Mouse (Mus musculus) limb, embryonic 14.5 days (tissue): ENCODE data around the gene Fdx1l. TPM values are rescaled to one million over a fixed set of nuclear protein-coding genes. Genes with fewer than 3 reads are reported as not detected.
A peak's percentile ranks its signal among the peaks of the same experiment; 100 is the strongest.

Source experiments
- ATAC-seq: fragments of 200-750 bp; cut with Nextera tagmentation; 2 replicates; pipeline ENCODE4 v1.8.0; 2017; ENCODE audit warnings: low read depth, moderate number of reproducible peaks, moderate TSS enrichment; ENCODE audit not compliant: low FRiP score
- DNase-seq: peaks from one replicate; pipeline ENCODE4 v3.0.0-alpha.2; 2015; ENCODE audit warnings: low spot score
- H3K27ac ChIP-seq: fragments of 300-500 bp; sonication (generic); replicated peaks from 2 replicates; pipeline ENCODE4 v1.5.1; 2014; ENCODE audit warnings: low read depth, mild to moderate bottlenecking, low read length, moderate library complexity, mixed read lengths
- H3K27me3 ChIP-seq: fragments of 300-500 bp; sonication (generic); 2 replicates; pipeline ENCODE4 v1.6.1; 2014; ENCODE audit warnings: low read length, mixed read lengths; ENCODE audit not compliant: control insufficient read depth, insufficient read depth
- H3K36me3 ChIP-seq: fragments of 300-500 bp; sonication (generic); 2 replicates; pipeline ENCODE4 v1.6.1; 2014; ENCODE audit warnings: mild to moderate bottlenecking, low read length, moderate library complexity, mixed read lengths; ENCODE audit not compliant: control insufficient read depth, insufficient read depth
- H3K4me1 ChIP-seq: fragments of 300-500 bp; sonication (generic); 2 replicates; pipeline ENCODE4 v1.6.1; 2014; ENCODE audit warnings: antibody characterized with exemption, low read length, mixed read lengths; ENCODE audit not compliant: control insufficient read depth, insufficient read depth
- H3K4me2 ChIP-seq: fragments of 300-500 bp; sonication (generic); replicated peaks from 2 replicates; pipeline ENCODE4 v1.6.1; 2014; ENCODE audit warnings: low read depth, mild to moderate bottlenecking, low read length, moderate library complexity; ENCODE audit not compliant: severe bottlenecking
- H3K4me3 ChIP-seq: fragments of 300-500 bp; sonication (generic); replicated peaks from 2 replicates; pipeline ENCODE4 v1.5.1; 2014; ENCODE audit warnings: low read length
- H3K9ac ChIP-seq: fragments of 300-500 bp; sonication (generic); 2 replicates; pipeline ENCODE4 v1.6.1; 2014; ENCODE audit warnings: mild to moderate bottlenecking, low read depth, low read length, moderate library complexity; ENCODE audit not compliant: severe bottlenecking
- H3K9me3 ChIP-seq: fragments of 300-500 bp; sonication (generic); 2 replicates; pipeline ENCODE4 v1.6.1; 2016; ENCODE audit warnings: low read length; ENCODE audit not compliant: control insufficient read depth
- POLR2A ChIP-seq: fragments of 200-500 bp; IDR thresholded peaks from 2 replicates; pipeline ENCODE4 v1.8.0; 2012; ENCODE audit warnings: inconsistent platforms, mild to moderate bottlenecking, moderate library complexity, borderline replicate concordance; ENCODE audit not compliant: insufficient read depth, insufficient read length; ENCODE audit errors: extremely low read depth
- WGBS: fragments of 180-500 bp; shearing (Covaris S2); extraction: QIAGEN DNeasy Blood & Tissue Kit; methylation state at CpG from one replicate; pipeline ENCODE4 v1.1.7; 2014; 5-methylcytosine and 5-hydroxymethylcytosine counted together
- polyA plus RNA-seq, 2 experiments: library from polyadenylated mRNA; depleted of rRNA in 1 of 2; stranded (reverse) in 1 of 2; unstranded in 1 of 2; fragments of >200 nt; fragmentation: Nextera tagmentation in 1 of 2; extraction: Ambion mirVana in 1 of 2; gene quantifications; 2 replicates each; pipeline versions ENCODE4 v1.2.1 to v1.2.3; 2012 to 2014

Gene Fdx1l
- polyA plus RNA-seq, 2 experiments = 65.1 to 68.9 TPM

DNA sequence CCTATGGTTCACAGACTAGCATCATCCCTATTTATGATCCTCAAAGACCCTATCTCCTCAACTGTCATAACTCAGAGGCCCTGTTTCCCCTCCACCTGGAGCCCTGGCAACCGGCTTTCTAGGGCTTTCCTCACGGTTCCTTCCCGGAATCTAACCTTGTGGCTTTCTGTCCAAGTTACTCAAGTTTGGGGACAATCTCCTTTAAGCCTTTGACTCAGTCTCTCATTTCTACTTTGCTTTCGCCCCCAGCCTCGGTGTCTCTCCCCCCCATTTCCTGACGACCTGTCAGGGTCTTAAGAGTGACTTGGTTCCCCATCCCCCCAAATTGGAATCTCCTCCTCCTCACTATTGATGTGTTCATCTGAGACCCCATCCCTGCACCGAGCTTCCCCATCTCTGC is 40.9 kb downstream of the Fdx1l start:
- Histone ChIP-seq H3K4me1 (peaks cover 32% of the 10 kb centered on the region), H3K4me2 (peak overlapping the region; percentile 92), H3K27me3 (peaks cover 76% of the 10 kb centered on the region), H3K9me3 (no peaks in the 10 kb centered on the region), H3K4me3 (peak overlapping the region; percentile 49), H3K27ac (no peak overlapping the region), H3K9ac (no peak overlapping the region), H3K36me3 (no peaks in the 10 kb centered on the region)
- WGBS = 2% methylated on average over 7 of the region's 7 CpGs
- no peak for TF ChIP-seq POLR2A
- ATAC-seq = no peak
- no peak for DNase-seq

DNA sequence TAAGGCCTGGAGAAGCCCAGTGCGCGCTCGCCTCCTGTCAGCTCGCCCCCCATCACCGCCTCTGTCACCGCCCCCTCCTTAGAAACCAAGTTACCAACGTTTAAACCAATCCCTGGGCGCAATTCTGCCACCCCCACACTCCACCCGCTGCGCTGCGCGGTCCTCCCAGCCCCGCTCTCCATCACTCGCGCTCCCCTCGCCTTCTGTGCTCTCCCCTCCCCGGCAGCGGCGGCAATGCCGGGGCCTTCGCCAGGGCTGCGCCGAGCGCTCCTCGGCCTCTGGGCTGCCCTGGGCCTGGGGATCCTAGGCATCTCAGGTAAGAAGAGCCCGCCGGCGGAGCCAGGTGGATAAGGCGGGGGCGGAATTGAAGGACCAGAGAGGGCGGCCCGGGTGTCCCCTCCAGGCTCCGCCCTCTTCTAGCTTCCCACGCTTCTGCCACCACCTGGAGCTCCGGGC is 41.5 kb downstream of the Fdx1l start, which contains the start of gene Icam5:
Icam5 (plus strand) TSS at position 178 of the 456 bp plus-strand sequence.
- under 1% methylated on average over 34 of the region's 35 CpGs for WGBS
- DNase-seq (no peak), ATAC-seq (no peak)
- Histone ChIP-seq H3K4me3 (peak within 1 kb of the TSS; percentile 49), H3K4me1 (peaks cover 30% of the 10 kb centered on the region), H3K36me3 (no peaks in the 10 kb centered on the region), H3K9ac (0 out of 2 replicates have a peak within 1 kb of the TSS, but pooled peaks have one; percentile 4), H3K9me3 (no peaks in the 10 kb centered on the region), H3K4me2 (peak within 1 kb of the TSS; percentile 92), H3K27ac (no peak within 1 kb of the TSS), H3K27me3 (peaks cover 70% of the 10 kb centered on the region)
- no peak for TF ChIP-seq POLR2A

DNA sequence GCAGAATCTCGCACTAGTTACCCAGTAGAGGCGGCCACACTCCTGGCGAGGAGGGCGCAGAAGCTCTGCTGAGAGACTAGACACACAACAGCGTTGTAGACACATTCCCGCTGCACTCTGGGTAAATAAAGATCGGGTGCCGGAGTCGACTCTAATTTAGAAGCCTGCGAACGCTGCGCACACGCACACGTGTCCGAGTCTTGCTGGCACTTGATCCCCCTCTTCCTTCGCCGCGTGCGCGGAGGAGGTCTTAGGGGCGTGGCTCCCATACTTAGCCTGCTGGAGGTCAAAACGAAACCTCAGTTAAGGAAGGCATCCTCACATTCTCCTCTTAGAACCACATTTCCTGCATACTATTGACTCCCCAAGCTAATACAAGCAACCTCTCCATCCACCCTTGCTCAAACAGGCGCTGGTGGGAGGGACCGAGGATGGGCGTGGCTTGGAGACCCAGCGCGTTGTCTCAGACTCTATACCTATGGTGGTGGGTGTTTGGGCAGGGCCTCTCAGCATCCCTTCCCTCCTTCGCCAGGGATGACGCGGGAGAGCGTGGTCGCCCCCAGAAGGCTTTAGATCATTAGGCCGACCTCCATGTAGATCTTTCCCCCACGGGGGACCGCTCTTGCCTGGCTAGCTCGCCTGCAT is 42.0 kb downstream of the Fdx1l start:
- peak overlapping the region; percentile 49 for H3K4me3 ChIP-seq
- no peaks in the 10 kb centered on the region for H3K36me3 ChIP-seq
- peak; percentile 41 for ATAC-seq
- TF ChIP-seq POLR2A = no peak
- peak; percentile 53 for DNase-seq
- peak overlapping the region; percentile 92 for H3K4me2 ChIP-seq
- no peaks in the 10 kb centered on the region for H3K9me3 ChIP-seq
- under 1% methylated on average over 36 of the region's 36 CpGs for WGBS
- no peak overlapping the region for H3K27ac ChIP-seq
- peaks cover 65% of the 10 kb centered on the region for H3K27me3 ChIP-seq
- H3K9ac ChIP-seq = 0 out of 2 replicates have a peak overlapping the region, but pooled peaks have one; percentile 4
- peaks cover 25% of the 10 kb centered on the region for H3K4me1 ChIP-seq

DNA sequence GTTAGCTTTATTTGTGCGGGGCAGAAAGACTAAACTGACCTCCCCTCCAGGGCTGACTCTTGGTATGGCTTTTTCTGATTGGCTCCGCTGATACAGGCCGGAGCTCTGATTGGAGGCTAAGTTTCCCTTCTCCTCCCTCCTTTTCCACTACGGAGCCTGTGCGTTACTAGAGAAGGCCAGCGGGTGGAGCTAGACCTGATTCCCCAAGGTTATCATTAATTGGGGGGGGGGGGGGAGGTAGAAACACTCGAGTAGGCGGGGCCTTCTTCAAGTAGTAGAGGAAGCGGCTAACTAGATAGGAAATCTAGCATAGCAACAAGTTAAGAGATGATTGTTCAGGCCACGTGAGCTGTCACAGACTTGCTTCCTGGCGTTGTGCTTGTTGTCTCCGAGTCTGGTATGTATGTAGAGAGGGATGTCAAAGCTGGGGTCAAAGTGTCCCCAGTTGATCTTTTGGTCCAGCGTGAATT is 42.6 kb downstream of the Fdx1l start:
- peaks cover 25% of the 10 kb centered on the region for H3K4me1 ChIP-seq
- H3K36me3 ChIP-seq = no peaks in the 10 kb centered on the region
- no peaks in the 10 kb centered on the region for H3K9me3 ChIP-seq
- no peak overlapping the region for H3K27ac ChIP-seq
- H3K9ac ChIP-seq = no peak overlapping the region
- peak; percentile 93 for DNase-seq
- H3K27me3 ChIP-seq = peaks cover 59% of the 10 kb centered on the region
- peak; percentile 72 for ATAC-seq
- peak overlapping the region; percentile 49 for H3K4me3 ChIP-seq
- TF ChIP-seq POLR2A = no peak
- WGBS = under 1% methylated on average over 13 of the region's 13 CpGs
- peak overlapping the region; percentile 92 for H3K4me2 ChIP-seq

DNA sequence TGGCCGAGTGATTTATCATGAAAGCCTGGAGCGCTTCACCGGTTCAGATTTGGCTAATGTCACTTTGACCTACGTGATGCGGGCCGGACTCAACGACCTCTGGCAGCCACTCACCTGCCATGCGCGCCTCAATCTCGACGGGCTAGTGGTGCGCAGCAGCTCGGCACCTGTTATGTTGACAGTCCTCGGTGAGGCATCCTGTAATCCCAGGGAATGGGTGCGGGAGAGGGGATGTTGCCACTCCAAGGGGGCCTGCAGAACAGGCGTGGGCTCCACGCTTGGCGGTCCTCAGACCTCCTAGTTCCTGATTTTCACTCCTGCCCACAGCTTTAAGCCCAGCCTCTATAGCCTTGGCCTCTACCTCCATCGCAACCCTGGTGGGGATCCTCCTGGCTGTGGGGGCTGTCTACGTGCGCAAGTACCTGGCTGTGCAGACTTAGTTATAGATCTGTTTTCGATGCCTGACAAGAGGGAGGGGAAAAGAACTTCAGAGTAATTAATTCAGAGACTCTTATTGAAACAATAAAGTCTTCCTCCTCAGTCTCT is 43.3 kb downstream of the Fdx1l start:
- 21% methylated on average over 22 of the region's 22 CpGs for WGBS
- Histone ChIP-seq H3K4me1 (peaks cover 25% of the 10 kb centered on the region), H3K4me2 (peak overlapping the region; percentile 92), H3K4me3 (peak overlapping the region; percentile 49), H3K9ac (no peak overlapping the region), H3K27me3 (peaks cover 52% of the 10 kb centered on the region), H3K9me3 (no peaks in the 10 kb centered on the region), H3K27ac (no peak overlapping the region), H3K36me3 (no peaks in the 10 kb centered on the region)
- ATAC-seq (no peak), DNase-seq (no peak)
- TF ChIP-seq POLR2A = no peak
